Mouse (Mus musculus) adrenal gland, postnatal 36 days (tissue): ENCODE results near the gene Hpgds. TPM values are rescaled to one million over a fixed set of nuclear protein-coding genes. Genes with fewer than 3 reads are reported as not detected.

Source experiments
- total RNA-seq, 2 experiments: library from RNA; stranded (reverse); gene quantifications; 2 replicates each; pipeline ENCODE4 v1.2.3; 2021

Gene Hpgds
- total RNA-seq, 2 experiments from 2014 or later, result 1.8 to 2.5 TPM

Other genes with a start within 250 kb of the Hpgds start
- 10 to 100 TPM; 34.2 to 37.4 TPM for gene Smarcad1, start 102.3 kb downstream of the Hpgds start, total RNA-seq
- gene C130060K24Rik, start 236.2 kb upstream of the Hpgds start, total RNA-seq, result not detected